Mouse (Mus musculus) midbrain, embryonic 12.5 days (tissue): Measurements from ENCODE around the gene Afmid. TPM values are rescaled to one million over a fixed set of nuclear protein-coding genes. Genes with fewer than 3 reads are reported as not detected.

Source experiments
- ATAC-seq: fragments of 200-750 bp; cut with Nextera tagmentation; 2 replicates; pipeline ENCODE4 v1.8.0; 2017; ENCODE audit warnings: low read depth, moderate TSS enrichment, moderate library complexity; ENCODE audit not compliant: low FRiP score
- H3K27ac ChIP-seq: fragments of 300-500 bp; sonication (generic); replicated peaks from 2 replicates; pipeline ENCODE4 v1.5.1; 2016; ENCODE audit warnings: mild to moderate bottlenecking
- H3K27me3 ChIP-seq: fragments of 300-500 bp; sonication (generic); 2 replicates; pipeline ENCODE4 v1.6.1; 2016; ENCODE audit warnings: mild to moderate bottlenecking
- H3K36me3 ChIP-seq: fragments of 300-500 bp; sonication (generic); 2 replicates; pipeline ENCODE4 v1.6.1; 2016
- H3K4me1 ChIP-seq: fragments of 300-500 bp; sonication (generic); 2 replicates; pipeline ENCODE4 v1.6.1; 2016
- H3K4me2 ChIP-seq: fragments of 300-500 bp; sonication (generic); replicated peaks from 2 replicates; pipeline ENCODE4 v1.6.1; 2016; ENCODE audit warnings: mild to moderate bottlenecking, moderate library complexity
- H3K4me3 ChIP-seq: fragments of 300-500 bp; sonication (generic); 2 replicates; pipeline ENCODE4 v1.5.1; 2016; ENCODE audit warnings: mild to moderate bottlenecking
- H3K9ac ChIP-seq: fragments of 300-500 bp; sonication (generic); replicated peaks from 2 replicates; pipeline ENCODE4 v1.6.1; 2016; ENCODE audit warnings: mild to moderate bottlenecking, moderate library complexity
- H3K9me3 ChIP-seq: fragments of 300-500 bp; sonication (generic); 2 replicates; pipeline ENCODE4 v1.6.1; 2016; ENCODE audit warnings: mild to moderate bottlenecking
- WGBS: fragments of 180-500 bp; shearing (Covaris S2); methylation state at CpG from one replicate; pipeline ENCODE4 v1.1.7; 2016; 5-methylcytosine and 5-hydroxymethylcytosine counted together
- polyA plus RNA-seq: library from polyadenylated mRNA; unstranded; fragments of >200 nt; fragmentation: Nextera tagmentation; extraction: Ambion mirVana; gene quantifications from 2 replicates; pipeline ENCODE4 v1.2.1, GENCODE M21; 2016

Gene Afmid
- polyA plus RNA-seq: 4.4 and 4.7 TPM in 2 replicates

DNA sequence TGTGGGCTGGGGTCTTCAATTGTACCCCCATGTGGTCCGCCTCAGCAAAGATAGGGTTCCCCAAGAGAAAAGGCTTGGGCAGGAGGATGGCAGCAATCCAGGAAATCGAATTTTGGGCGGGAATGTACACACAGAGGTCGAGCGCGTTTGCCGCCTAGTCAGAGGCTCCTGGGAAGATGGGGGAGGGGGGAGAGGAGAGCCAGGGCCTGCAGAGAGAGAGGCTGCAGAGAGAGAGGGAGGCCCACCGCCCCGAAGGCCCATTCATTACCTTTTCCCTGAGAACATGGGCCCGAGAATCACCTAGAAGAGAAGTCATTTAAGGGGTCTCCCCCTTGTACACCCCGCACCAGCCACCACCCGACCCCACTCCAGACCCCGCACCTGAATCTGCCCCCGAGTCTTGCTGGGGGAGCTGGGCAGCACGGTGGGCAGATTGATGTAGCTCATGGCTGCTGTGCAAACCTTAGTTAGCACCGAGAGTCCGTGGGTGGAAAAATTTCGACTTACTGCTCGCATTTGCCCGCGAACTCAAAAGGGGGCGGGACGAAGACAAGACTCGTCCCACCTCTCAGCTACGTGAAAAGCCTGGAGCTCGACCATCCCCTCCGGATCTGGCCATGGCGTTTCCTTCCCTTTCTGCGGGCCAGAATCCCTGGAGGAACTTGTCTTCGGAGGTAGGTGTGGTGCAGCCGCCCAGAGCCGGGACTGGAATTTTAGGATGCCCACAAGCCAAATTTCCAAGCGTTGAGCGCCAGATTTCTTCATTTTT is at the start of gene Afmid, which contains the start of gene Tk1:
Gene Afmid, plus strand, starts transcription at position 592 of the 769 bp plus-strand sequence.
Gene Tk1, minus strand, starts transcription at position 760 of the 769 bp plus-strand sequence.
- Histone ChIP-seq H3K4me1 (peaks cover 53% of the 10 kb centered on the region), H3K9ac (peak within 1 kb of the TSS; percentile 78), H3K36me3 (peaks cover 19% of the 10 kb centered on the region), H3K4me2 (peak within 1 kb of the TSS; percentile 86), H3K9me3 (no peaks in the 10 kb centered on the region), H3K27me3 (no peaks in the 10 kb centered on the region), H3K27ac (peak within 1 kb of the TSS; percentile 83), H3K4me3 (peak within 1 kb of the TSS; percentile 57)
- peak; percentile 55; the same call in 1 of the 2 replicates for ATAC-seq
- WGBS: under 1% methylated on average over 34 of the region's 34 CpGs

DNA sequence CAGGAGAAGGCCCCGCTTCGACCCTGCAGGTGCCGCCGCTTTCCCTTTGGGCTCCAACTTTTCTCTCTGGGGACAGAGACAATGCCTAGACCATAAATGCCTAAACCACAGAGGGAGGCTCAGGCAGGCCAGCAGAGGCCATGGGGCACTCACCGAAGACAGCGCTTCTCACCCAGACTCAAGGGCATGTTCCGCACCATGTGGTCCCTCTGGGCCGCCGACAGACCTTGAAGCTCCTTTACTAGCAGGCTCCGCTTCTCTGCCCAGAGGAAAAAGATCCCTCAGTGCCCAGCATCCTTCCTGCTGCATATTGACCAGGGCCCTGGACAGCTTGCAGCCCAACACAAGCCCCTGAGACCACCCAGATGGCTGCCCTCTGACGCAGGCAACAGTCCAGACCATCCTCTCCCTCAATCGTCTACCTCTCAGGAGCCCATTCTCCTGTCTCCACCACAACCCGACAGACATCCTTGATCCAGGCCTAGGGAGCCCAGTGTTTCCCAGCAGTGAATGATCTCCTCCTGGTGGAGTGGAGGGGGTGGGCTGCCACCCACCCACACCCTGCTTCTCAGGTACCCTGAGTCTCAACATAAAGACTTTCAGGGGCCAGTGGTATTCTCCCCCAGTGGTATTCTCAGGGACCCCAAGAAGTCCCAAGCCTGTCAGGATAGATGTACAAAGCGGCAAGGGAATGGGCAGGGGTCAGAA is 49.5 kb upstream of the Afmid start:
- Histone ChIP-seq H3K27ac (no peak overlapping the region), H3K4me2 (no peak overlapping the region), H3K4me3 (no peak overlapping the region), H3K4me1 (peaks cover 24% of the 10 kb centered on the region), H3K27me3 (peaks cover 31% of the 10 kb centered on the region), H3K9me3 (no peaks in the 10 kb centered on the region), H3K36me3 (no peaks in the 10 kb centered on the region), H3K9ac (no peak overlapping the region)
- 90% methylated on average over 14 of the region's 14 CpGs for WGBS
- no peak for ATAC-seq

DNA sequence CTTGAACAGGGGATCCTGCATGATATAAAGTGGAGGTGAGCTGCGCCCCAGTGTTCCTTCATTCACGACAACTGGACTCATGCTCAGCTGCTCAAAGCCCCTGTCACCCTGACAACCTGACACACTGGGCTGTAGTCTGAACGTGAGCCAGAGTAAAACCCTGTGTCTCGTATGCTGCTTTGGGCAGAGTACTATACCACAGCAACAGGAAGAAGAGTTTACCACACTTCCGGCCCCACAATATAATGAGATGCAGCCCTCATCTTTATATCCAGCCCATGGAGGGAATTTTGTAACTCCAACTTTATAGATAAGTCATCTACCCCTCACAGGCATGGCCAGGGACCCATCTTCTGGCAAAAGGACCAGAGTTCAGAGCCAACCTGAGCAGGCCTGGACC is 48.6 kb upstream of the Afmid start:
- ATAC-seq: no peak
- Histone ChIP-seq H3K4me1 (peaks cover 26% of the 10 kb centered on the region), H3K27me3 (peaks cover 40% of the 10 kb centered on the region), H3K4me2 (no peak overlapping the region), H3K4me3 (no peak overlapping the region), H3K36me3 (no peaks in the 10 kb centered on the region), H3K9ac (no peak overlapping the region), H3K9me3 (no peaks in the 10 kb centered on the region), H3K27ac (no peak overlapping the region)
- WGBS: 89% methylated on average over 5 of the region's 5 CpGs

DNA sequence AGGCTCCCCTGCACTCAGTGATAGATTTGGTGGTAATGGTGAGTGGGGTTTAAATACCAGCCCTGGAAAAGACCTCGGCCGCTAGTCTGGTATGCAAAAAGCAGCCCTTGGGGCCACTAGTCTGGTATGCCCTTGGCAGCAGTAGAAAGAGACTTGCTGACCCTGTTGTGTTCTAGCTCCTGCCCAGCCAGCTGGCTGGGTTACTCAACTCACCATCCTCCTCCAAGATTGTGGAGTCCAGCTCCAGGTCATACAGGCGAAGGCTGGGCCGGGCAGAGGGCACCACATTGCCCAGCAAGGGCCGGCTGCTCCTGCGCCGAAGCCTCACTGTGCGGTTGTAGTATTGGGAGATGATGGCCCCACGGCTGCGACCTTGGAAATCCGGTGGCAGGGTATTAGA is 47.7 kb upstream of the Afmid start:
- Histone ChIP-seq H3K4me3 (no peak overlapping the region), H3K4me2 (no peak overlapping the region), H3K27me3 (peaks cover 49% of the 10 kb centered on the region), H3K9me3 (no peaks in the 10 kb centered on the region), H3K4me1 (peaks cover 29% of the 10 kb centered on the region), H3K27ac (no peak overlapping the region), H3K9ac (no peak overlapping the region), H3K36me3 (no peaks in the 10 kb centered on the region)
- WGBS: 94% methylated on average over 10 of the region's 11 CpGs
- ATAC-seq: no peak

DNA sequence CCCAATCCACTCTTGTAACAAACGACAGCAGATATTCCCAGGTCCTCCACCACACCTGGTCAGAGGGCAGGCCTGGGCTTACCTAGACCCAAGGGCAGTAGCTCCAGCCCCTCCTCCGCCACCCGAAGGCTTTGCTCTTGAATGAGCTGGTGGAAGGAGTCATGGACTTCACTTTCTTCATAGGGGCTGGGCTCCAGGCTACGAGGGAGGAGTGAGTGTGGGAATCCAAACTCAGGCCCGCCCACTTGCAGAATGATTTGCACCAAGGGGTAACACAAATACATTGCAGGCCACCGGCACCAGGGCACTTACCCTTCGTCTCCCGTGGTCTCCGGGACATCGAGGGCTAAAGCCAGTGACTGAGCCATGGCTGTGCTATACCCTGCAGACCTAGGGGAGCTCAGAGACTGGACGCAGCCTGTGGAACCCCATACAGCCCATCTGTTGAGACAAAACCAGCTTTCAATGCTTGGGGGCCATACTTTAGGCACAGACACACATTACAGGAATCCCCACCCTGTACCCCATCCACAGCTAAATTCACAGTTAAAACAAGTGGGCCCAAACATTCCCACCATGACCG is 46.8 kb upstream of the Afmid start:
- Histone ChIP-seq H3K4me3 (0 out of 2 replicates have a peak overlapping the region, but pooled peaks have one; percentile 33), H3K27ac (no peak overlapping the region; the same call in 1 of the 2 replicates), H3K4me1 (peaks cover 37% of the 10 kb centered on the region), H3K4me2 (peak overlapping the region; percentile 51; the same call in 1 of the 2 replicates), H3K9ac (no peak overlapping the region; the same call in 1 of the 2 replicates), H3K9me3 (no peaks in the 10 kb centered on the region), H3K27me3 (peaks cover 58% of the 10 kb centered on the region), H3K36me3 (no peaks in the 10 kb centered on the region)
- ATAC-seq: no peak
- 76% methylated on average over 12 of the region's 12 CpGs for WGBS

DNA sequence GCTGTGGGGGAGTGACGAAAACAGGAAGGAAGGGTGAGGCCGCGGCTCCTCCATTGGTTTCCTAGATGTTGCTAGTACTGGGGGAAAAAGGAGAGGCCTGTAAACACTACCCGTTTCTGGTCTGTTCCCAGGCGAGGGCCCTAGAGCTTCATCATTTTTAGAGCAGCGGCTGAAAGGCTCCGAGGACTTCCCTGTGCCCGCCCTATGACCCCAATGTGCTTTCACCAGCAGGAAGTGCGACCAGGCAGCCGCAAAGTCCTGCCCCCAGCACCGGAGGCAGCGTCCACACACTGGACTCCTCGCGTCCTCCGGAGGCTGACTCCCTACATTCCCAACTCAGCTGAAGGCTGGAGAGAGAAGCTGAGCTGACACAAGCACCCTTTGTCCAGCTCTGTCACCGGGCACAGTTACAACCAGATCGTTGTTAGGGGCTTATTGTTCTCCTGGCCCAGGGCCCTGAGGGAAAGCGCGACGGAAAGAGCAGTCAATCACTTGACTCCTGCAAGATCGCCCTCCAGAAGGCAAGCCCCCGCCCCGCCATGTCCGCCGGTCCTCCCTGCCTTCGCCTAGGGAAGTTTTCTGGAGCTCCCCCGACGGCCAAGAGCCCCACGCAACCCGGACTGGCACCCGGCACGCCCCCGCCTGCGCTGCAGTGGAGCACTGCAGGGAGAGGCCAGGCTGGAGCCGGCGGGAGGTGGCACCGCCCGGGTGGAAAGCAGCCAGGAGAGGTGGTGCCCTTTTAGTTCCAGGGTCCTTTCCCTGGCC is 46.1 kb upstream of the Afmid start:
- peak; percentile 23; the same call in 1 of the 2 replicates for ATAC-seq
- Histone ChIP-seq H3K4me3 (peak overlapping the region; percentile 33), H3K27ac (peak overlapping the region; percentile 50), H3K9me3 (no peaks in the 10 kb centered on the region), H3K27me3 (peaks cover 65% of the 10 kb centered on the region), H3K9ac (peak overlapping the region; percentile 43), H3K4me1 (peaks cover 37% of the 10 kb centered on the region), H3K4me2 (peak overlapping the region; percentile 51), H3K36me3 (no peaks in the 10 kb centered on the region)
- 6% methylated on average over 38 of the region's 38 CpGs for WGBS

DNA sequence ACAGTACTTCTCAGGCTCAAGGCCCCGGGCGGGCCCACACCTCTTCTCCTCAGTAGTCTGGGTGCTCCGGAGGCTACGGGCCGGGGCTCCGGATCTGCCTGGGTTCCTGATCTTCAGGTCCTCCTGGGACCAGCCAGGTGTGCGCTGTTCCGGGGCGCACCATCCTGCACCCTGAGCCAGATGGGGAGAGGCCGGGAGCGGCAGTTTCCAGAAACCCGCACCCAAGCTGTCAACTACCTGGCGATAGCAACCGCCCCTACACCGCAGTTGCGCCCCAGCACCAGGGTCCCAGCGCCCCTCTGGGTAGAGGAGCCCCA is 45.6 kb upstream of the Afmid start:
- Histone ChIP-seq H3K4me3 (peak overlapping the region; percentile 33), H3K9ac (peak overlapping the region; percentile 43), H3K4me2 (peak overlapping the region; percentile 51), H3K27me3 (peaks cover 66% of the 10 kb centered on the region), H3K9me3 (no peaks in the 10 kb centered on the region), H3K4me1 (peaks cover 37% of the 10 kb centered on the region), H3K27ac (peak overlapping the region; percentile 50), H3K36me3 (no peaks in the 10 kb centered on the region)
- WGBS: 2% methylated on average over 17 of the region's 17 CpGs
- ATAC-seq: 0 out of 2 replicates have a peak, but pooled peaks have one; percentile 24

DNA sequence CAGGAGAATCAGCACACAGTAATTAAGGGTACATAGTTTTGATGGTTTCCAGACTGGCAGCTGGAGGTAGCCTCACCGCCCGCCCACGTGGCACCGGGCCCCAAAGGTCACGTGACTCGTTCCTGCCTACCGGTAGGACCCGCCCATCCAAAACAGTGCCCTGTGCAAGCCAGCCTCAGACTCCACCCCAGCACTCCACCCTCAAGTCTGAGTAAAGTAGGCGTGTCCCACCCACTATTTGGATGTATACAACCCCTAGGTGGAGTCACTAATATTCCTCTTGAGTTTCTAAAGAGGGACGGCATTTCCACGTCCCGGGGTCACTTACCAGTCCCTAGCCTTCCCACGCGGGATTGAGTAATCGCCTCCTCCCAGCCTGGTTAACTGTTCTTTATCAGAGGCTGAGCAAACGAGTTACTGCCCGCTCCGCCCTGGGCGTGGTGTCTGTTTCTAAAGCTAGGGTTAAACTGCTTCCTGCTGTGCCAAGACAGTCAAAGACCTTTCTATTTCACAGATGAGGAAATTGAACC is 45.1 kb upstream of the Afmid start:
- WGBS: 2% methylated on average over 19 of the region's 19 CpGs
- H3K9ac ChIP-seq: no peak overlapping the region; the same call in 1 of the 2 replicates
- peak overlapping the region; percentile 33 for H3K4me3 ChIP-seq
- H3K27ac ChIP-seq: 0 out of 2 replicates have a peak overlapping the region, but pooled peaks have one; percentile 26
- peaks cover 66% of the 10 kb centered on the region for H3K27me3 ChIP-seq
- H3K36me3 ChIP-seq: no peaks in the 10 kb centered on the region
- no peaks in the 10 kb centered on the region for H3K9me3 ChIP-seq
- H3K4me1 ChIP-seq: peaks cover 37% of the 10 kb centered on the region
- ATAC-seq: no peak
- H3K4me2 ChIP-seq: peak overlapping the region; percentile 51

DNA sequence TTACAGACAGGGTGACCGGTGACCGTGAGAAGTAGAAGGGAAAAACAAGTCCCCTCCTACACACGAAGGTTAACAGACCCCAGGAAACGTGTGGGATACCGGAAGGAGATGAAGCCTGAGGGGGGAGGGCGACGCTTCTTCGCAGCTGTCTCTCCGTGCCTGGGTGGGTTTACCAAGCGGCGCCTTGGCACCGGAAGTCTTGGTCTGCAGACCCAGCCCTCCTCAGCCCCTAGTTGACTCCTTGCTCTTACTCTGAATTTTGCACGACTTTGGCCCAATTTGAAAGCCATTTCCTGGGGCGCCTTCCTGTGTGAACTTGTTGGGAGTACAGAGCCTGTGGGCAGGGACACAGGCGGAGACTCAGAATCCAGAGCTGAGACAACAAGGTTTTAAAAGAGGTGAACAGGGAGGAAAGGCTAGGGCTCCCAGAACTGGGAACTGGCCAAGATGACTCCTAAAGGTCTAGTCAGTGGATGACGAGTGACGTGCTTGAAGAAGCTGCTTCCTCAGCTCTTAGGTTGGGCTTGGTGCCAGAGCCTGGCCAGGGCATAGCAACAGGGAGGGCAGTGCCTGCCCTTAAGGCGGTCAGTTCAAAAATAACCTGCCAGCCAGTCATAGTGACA is 44.4 kb upstream of the Afmid start:
- peak overlapping the region; percentile 33; the same call in 1 of the 2 replicates for H3K4me3 ChIP-seq
- ATAC-seq: no peak
- H3K4me1 ChIP-seq: peaks cover 37% of the 10 kb centered on the region
- H3K4me2 ChIP-seq: peak overlapping the region; percentile 51; the same call in 1 of the 2 replicates
- 29% methylated on average over 18 of the region's 18 CpGs for WGBS
- H3K9me3 ChIP-seq: no peaks in the 10 kb centered on the region
- H3K27me3 ChIP-seq: peaks cover 66% of the 10 kb centered on the region
- no peaks in the 10 kb centered on the region for H3K36me3 ChIP-seq
- no peak overlapping the region for H3K9ac ChIP-seq
- H3K27ac ChIP-seq: peak overlapping the region; percentile 26; the same call in 1 of the 2 replicates

DNA sequence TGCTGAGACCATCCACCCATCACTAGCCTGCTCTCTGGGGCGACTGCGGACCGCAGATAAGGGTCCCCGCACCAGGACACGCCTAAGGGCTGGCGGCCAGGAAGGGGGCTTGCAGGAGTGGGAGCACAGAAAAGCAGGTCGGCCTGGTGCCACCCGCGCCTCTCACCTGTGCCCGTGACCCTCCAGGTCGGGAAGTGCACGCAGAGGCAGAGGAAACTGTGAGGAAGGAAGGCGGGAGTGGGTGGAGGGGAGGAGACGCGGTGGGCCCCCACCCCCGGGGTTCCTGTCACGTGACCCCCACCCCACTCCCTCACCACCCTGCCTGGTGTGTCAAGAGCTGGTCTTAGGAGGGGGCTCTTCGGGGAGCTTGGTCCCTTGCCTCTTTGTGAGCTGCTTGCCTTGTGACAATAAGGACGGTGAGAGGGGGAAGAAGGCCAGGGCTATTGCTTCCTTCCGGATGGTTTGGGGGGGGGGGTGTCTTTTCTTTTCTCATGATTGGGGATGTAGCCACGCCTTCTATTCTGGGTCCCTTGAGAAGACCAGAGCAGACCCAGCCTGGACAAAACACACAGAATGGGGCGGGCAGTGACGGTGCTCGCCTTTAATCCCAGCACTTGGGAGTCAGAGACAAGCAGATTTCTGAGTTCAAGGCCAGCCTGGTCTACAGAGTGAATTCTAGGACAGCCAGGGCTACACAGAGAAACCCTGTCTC is 43.6 kb upstream of the Afmid start, which contains the start of the genes Tmc8 and Tmc6:
Gene Tmc8, plus strand, starts transcription at position 84 of the 712 bp plus-strand sequence.
Gene Tmc6, minus strand, starts transcription at position 206 of the 712 bp plus-strand sequence.
- Histone ChIP-seq H3K27me3 (peaks cover 66% of the 10 kb centered on the region), H3K9me3 (no peaks in the 10 kb centered on the region), H3K4me2 (peak within 1 kb of the TSS; percentile 55), H3K27ac (peak within 1 kb of the TSS; percentile 26; the same call in 1 of the 2 replicates), H3K36me3 (no peaks in the 10 kb centered on the region), H3K9ac (peak within 1 kb of the TSS; percentile 39), H3K4me3 (peak within 1 kb of the TSS; percentile 33), H3K4me1 (peaks cover 37% of the 10 kb centered on the region)
- WGBS: 39% methylated on average over 24 of the region's 24 CpGs
- no peak for ATAC-seq
